Mouse (Mus musculus): ENCODE data around the gene Btbd35f25.
"Not testable (repeated sequence)": the region's sequence is repeated elsewhere in the genome, so short reads cannot be mapped to it uniquely, and the experiment has no call there.

Gene Btbd35f25

DNA sequence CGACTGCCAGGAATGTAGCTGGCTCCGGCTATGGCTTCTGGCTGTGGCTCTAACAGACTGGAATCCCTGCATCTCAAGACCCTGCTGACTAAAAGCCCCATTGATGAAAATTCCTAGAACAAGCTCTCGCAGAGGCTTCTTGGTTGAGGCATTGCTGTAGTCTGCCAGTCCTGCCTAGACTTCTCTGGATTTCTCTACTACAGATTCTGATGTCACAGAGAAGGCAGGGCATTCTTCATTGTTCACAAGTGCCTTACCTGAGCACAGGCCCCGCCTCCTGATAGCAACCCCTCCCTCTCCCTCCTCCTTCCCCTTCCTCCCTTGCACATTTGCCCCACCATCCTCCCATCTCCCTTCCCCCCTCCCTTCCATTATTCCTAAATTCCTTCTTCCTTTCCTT, at the start of gene Btbd35f25:
Gene Btbd35f25 (minus strand): TSS at position 101 of the 400 bp plus-strand sequence.
- not testable (repeated sequence) for DNase-seq (ENCODE audit: low spot score)

DNA sequence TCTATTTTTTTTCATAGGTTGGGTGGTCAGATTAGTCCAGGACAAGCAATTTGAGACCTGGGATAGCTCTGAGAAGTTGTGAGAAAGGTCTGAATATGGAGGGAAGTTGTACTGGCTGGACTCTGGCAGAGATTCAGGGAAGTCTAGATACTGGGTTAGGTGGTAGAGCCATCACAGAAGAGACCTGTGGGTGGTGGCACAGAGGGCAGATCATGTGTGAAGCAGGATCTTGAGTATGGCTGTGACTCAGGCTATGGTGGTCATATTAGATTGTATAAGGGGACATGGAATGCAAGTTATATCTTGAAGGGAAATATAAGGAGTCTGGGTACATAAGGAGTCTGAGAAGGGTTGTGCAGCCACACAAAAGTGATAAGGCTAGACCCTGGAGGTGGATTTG, 49.3 kb upstream of the Btbd35f25 start:
- no peak for DNase-seq (ENCODE audit: low spot score)

DNA sequence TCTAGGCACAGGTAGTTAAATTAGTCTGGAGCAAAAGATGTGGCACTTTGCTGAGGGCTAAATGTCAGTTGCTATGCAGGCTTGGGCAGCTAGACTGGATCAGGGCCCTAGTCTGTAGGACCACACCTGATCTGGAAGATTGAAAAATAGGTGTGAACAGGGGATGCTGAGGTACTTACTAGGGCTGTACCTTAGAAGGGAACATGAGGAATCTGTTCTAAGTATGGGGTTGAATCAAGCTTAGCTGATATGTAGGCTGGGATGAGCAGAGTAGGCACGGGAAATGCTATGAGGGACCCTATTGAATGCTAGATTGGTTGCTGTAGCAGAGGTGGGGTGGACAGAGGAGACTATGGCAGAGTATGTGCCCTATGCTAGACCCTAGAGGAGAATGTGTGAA, 47.0 kb upstream of the Btbd35f25 start:
- no peak for DNase-seq (ENCODE audit: low spot score)

DNA sequence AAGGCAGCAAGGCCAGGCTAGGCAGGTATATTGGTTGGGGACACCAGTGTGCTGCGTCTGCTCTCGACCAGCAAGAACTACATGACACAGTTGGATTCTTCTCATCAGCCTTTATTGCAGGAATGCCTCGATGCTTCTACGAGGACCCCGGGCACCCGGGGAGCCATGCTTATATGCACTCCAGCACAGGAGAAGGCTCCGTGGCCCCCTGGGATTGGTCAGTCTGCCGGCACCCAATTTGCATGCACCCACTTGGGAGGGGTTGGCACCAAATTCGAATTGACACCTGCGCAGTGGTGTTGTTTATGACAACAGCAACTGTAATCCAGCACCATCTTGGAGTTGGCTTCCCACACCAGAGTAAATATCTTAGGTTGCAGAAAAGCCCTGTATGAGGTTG, 28.1 kb upstream of the Btbd35f25 start:
- no peak for DNase-seq (ENCODE audit: low spot score)

GRCm38 (mm10) chrX:31736958-31737357, 20.0 kb upstream of the Btbd35f25 start:
- DNase-seq (ENCODE audit: low spot score), result no peak
